Mouse (Mus musculus) erythroblast, embryonic 14.5 days (primary cell): ENCODE measurements around the gene B3gnt8.

Experiments used
- GATA1 ChIP-seq: IDR thresholded peaks from 2 replicates; pipeline ENCODE4 v1.6.1; 2012; ENCODE audit warnings: low read length, inconsistent platforms, mixed read lengths
- TAL1 ChIP-seq: IDR thresholded peaks from 3 replicates; pipeline ENCODE4 v1.6.1; 2012; ENCODE audit warnings: low read length, inconsistent platforms, mixed read lengths

GRCm38 (mm10) chr7:25628323-25628620 lies 1.8 kb downstream of the B3gnt8 start:
- TF ChIP-seq GATA1 (no peak), TAL1 (no peak)
